Mouse (Mus musculus) mouse trophoblast stem cell (cell line): Measurements from ENCODE around the gene 4930544D05Rik.

ENCODE experiments used
- in situ Hi-C, 2 experiments: fragments of 300-500 bp; cut with MseI, MboI; formaldehyde crosslinking; loops; 2 replicates in 1 of 2; 3 replicates in 1 of 2; pipeline ENCODE4 v1.15.1; 2025

4930544D05Rik gene

GRCm38 (mm10) chr11:70655571-70656455 is 40.2 kb downstream of the 4930544D05Rik start:
- in situ Hi-C loops: no loop called here

- in situ Hi-C loops: no loop called here
Measured at GRCm38 (mm10) chr11:70656456-70656927, 40.8 kb downstream of the 4930544D05Rik start.

GRCm38 (mm10) chr11:70656964-70657363 is 41.3 kb downstream of the 4930544D05Rik start, which contains the start of gene Eno3:
Gene Eno3 (plus strand): TSS chr11:70657202.
- in situ Hi-C loops: no loop called here

GRCm38 (mm10) chr11:70657573-70657972 is 41.9 kb downstream of the 4930544D05Rik start:
- in situ Hi-C loops: no loop called here

- in situ Hi-C loops: no loop called here
Measured at GRCm38 (mm10) chr11:70657991-70658390, 42.3 kb downstream of the 4930544D05Rik start.

- in situ Hi-C loops: no loop called here
Measured at GRCm38 (mm10) chr11:70658521-70658920, 42.9 kb downstream of the 4930544D05Rik start.

GRCm38 (mm10) chr11:70658942-70659341 is 43.3 kb downstream of the 4930544D05Rik start:
- in situ Hi-C loops: no loop called here

- in situ Hi-C loops: no loop called here
Measured at GRCm38 (mm10) chr11:70660571-70660970, 44.9 kb downstream of the 4930544D05Rik start.

- in situ Hi-C loops: no loop called here
Measured at GRCm38 (mm10) chr11:70663101-70663500, 47.5 kb downstream of the 4930544D05Rik start.

- in situ Hi-C loops: no loop called here
Measured at GRCm38 (mm10) chr11:70663957-70664356, 48.3 kb downstream of the 4930544D05Rik start.

- in situ Hi-C loops: no loop called here
Measured at GRCm38 (mm10) chr11:70664741-70665140, 49.1 kb downstream of the 4930544D05Rik start.
